ENCODE assay signal across 9 mouse cellular contexts in genomic region chr8:84728474-84728873, GRCm38 (mm10). TPM values are rescaled to one million over a fixed set of nuclear protein-coding genes. Genes with fewer than 3 reads are reported as not detected.
DNase-seq lines count a peak whose midpoint lies in the region; ATAC-seq lines count a peak whose summit lies in the region.
"Had no signal": no experiment of that assay in that cellular context is flagged by ENCODE, and none has a peak within 500 bp of the region (broad histone marks: within the 10 kb centered on the region; RNA-seq: fewer than 3 reads in every experiment).

No protein-coding gene starts in this region.

- peaks cover 96% of the 10 kb centered on the region for H3K4me1 ChIP-seq in heart, embryonic 10.5 days
- H3K4me1 ChIP-seq in neural tube, embryonic 12.5 days, result peaks cover 76% of the 10 kb centered on the region
- peaks cover 69% of the 10 kb centered on the region for H3K4me1 ChIP-seq in limb, embryonic 10.5 days
- H3K4me1 ChIP-seq in neural tube, embryonic 13.5 days (replicated peaks), result peaks cover 98% of the 10 kb centered on the region

- H3K9me3 ChIP-seq in heart, embryonic 10.5 days, result no peaks in the 10 kb centered on the region
- no peaks in the 10 kb centered on the region for H3K9me3 ChIP-seq in neural tube, embryonic 12.5 days
- H3K9me3 ChIP-seq in limb, embryonic 10.5 days (replicated peaks), result no peaks in the 10 kb centered on the region
- H3K9me3 ChIP-seq in neural tube, embryonic 13.5 days, result no peaks in the 10 kb centered on the region

- peak; percentile 77 for ATAC-seq in neural tube, embryonic 12.5 days (ENCODE audit: low FRiP score, low read depth)
- ATAC-seq in neural tube, embryonic 13.5 days (ENCODE audit: low read depth), result peak; percentile 77
- ATAC-seq: CD4-positive, CD25-positive, alpha-beta regulatory T cell, adult 4 months had no signal

- H3K4me2 ChIP-seq in neural tube, embryonic 12.5 days (replicated peaks), result peak overlapping the region; percentile 1; the same call in 1 of the 2 replicates
- H3K4me2 ChIP-seq in neural tube, embryonic 13.5 days, result 0 out of 2 replicates have a peak overlapping the region, but pooled peaks have one; percentile 1

- WGBS in heart, embryonic 10.5 days, result 80% methylated on average over 3 of the region's 3 CpGs
- WGBS in neural tube, embryonic 12.5 days, result 59% methylated on average over 3 of the region's 3 CpGs
- WGBS in limb, embryonic 10.5 days, result 86% methylated on average over 3 of the region's 3 CpGs
- WGBS in neural tube, embryonic 13.5 days, result 48% methylated on average over 3 of the region's 3 CpGs

- H3K27ac ChIP-seq in heart, embryonic 10.5 days, result peak overlapping the region; percentile 74
- H3K27ac ChIP-seq in neural tube, embryonic 12.5 days, result no peak overlapping the region; the same call in none of the 2 replicates
- H3K27ac ChIP-seq in limb, embryonic 10.5 days, result peak overlapping the region; percentile 47; the same call in 1 of the 2 replicates
- H3K27ac ChIP-seq in neural tube, embryonic 13.5 days (replicated peaks), result peak overlapping the region; percentile 90

- intact Hi-C loops in heart, postnatal 36 days (cut with DNase I), result no loop called here

- DNase-seq in heart, embryonic 10.5 days (ENCODE audit: low spot score), result no peak
- DNase-seq in heart, postnatal 36 days, result no peak
- DNase-seq in neural tube, embryonic 10.5 days (ENCODE audit: extremely low spot score, low spot score), result no peak
- no peak for DNase-seq in limb, embryonic 10.5 days (ENCODE audit: low spot score)
- no peak for DNase-seq in adrenal gland, postnatal 4 days (ENCODE audit: low spot score in 2 of 2)
- DNase-seq in c-Kit-positive CD71-positive TER-119-positive erythroid progenitor cells, embryonic 14.5 days (ENCODE audit: low spot score), result no peak

- H3K36me3 ChIP-seq in heart, embryonic 10.5 days, result no peaks in the 10 kb centered on the region
- peaks cover 6% of the 10 kb centered on the region; the same call in 1 of the 2 replicates for H3K36me3 ChIP-seq in neural tube, embryonic 12.5 days
- peaks cover 12% of the 10 kb centered on the region; the same call in 1 of the 2 replicates for H3K36me3 ChIP-seq in limb, embryonic 10.5 days
- H3K36me3 ChIP-seq in neural tube, embryonic 13.5 days, result peaks cover 25% of the 10 kb centered on the region; the same call in 1 of the 2 replicates

- peaks cover 75% of the 10 kb centered on the region for H3K27me3 ChIP-seq in heart, embryonic 10.5 days (ENCODE audit: insufficient read depth, poor library complexity, severe bottlenecking)
- peaks cover 30% of the 10 kb centered on the region for H3K27me3 ChIP-seq in neural tube, embryonic 12.5 days (replicated peaks)
- H3K27me3 ChIP-seq in limb, embryonic 10.5 days (ENCODE audit: low read depth, poor library complexity, severe bottlenecking), result peaks cover 92% of the 10 kb centered on the region
- peaks cover 14% of the 10 kb centered on the region for H3K27me3 ChIP-seq in neural tube, embryonic 13.5 days

- H3K9ac ChIP-seq in neural tube, embryonic 12.5 days, result no peak overlapping the region
- H3K9ac ChIP-seq in neural tube, embryonic 13.5 days, result no peak overlapping the region

- H3K4me3 ChIP-seq in heart, embryonic 10.5 days, result no peak overlapping the region
- no peak overlapping the region for H3K4me3 ChIP-seq in neural tube, embryonic 12.5 days
- no peak overlapping the region for H3K4me3 ChIP-seq in limb, embryonic 10.5 days
- no peak overlapping the region for H3K4me3 ChIP-seq in neural tube, embryonic 13.5 days

RNA-seq across cellular contexts. Expression of gene G430095P16Rik, which starts 5.7 kb away (rescaled TPM):
- 2.1 and 3.2 TPM in 2 replicates for polyA plus RNA-seq in heart, embryonic 10.5 days (2016; fragmentation: Nextera tagmentation; extraction: Ambion mirVana)
- total RNA-seq in heart, postnatal 36 days (2021), result under 1 TPM in 1 of 2 experiments, not detected in 1; 0.44 TPM
- polyA plus RNA-seq in neural tube, embryonic 12.5 days (2016; fragmentation: Nextera tagmentation; extraction: Ambion mirVana), result 2.5 and 2.6 TPM in 2 replicates
- 3.7 and 8.1 TPM in 2 replicates for polyA plus RNA-seq in limb, embryonic 10.5 days (2016; fragmentation: Nextera tagmentation; extraction: Ambion mirVana)
- polyA plus RNA-seq in neural tube, embryonic 13.5 days (2015; fragmentation: Nextera tagmentation; extraction: Ambion mirVana), result 1.4 and 2.2 TPM in 2 replicates
- 1 to 10 TPM; 1.2 TPM for total RNA-seq in adrenal gland, postnatal 4 days (2021)

RNA-seq across cellular contexts. Expression of gene Lyl1, which starts 27.2 kb away (rescaled TPM):
- polyA plus RNA-seq in heart, embryonic 10.5 days (2016; fragmentation: Nextera tagmentation; extraction: Ambion mirVana), result 18.5 and 19.3 TPM in 2 replicates
- 1 to 10 TPM; 5.4 to 5.7 TPM for total RNA-seq in heart, postnatal 36 days (2021)
- polyA plus RNA-seq in neural tube, embryonic 12.5 days (2016; fragmentation: Nextera tagmentation; extraction: Ambion mirVana), result 4.4 and 4.5 TPM in 2 replicates
- 4.6 and 4.7 TPM in 2 replicates for polyA plus RNA-seq in limb, embryonic 10.5 days (2016; fragmentation: Nextera tagmentation; extraction: Ambion mirVana)
- polyA plus RNA-seq in neural tube, embryonic 13.5 days (2015; fragmentation: Nextera tagmentation; extraction: Ambion mirVana), result 2.8 and 3.6 TPM in 2 replicates
- total RNA-seq in adrenal gland, postnatal 4 days (2021), result 1 to 10 TPM; 6.5 to 7.2 TPM

RNA-seq across cellular contexts. Expression of gene Nacc1, which starts 40.8 kb away (rescaled TPM):
- 22.2 and 25.0 TPM in 2 replicates for polyA plus RNA-seq in heart, embryonic 10.5 days (2016; fragmentation: Nextera tagmentation; extraction: Ambion mirVana)
- 10 to 100 TPM; 27.3 to 30.1 TPM for total RNA-seq in heart, postnatal 36 days (2021)
- 17.2 and 19.2 TPM in 2 replicates for polyA plus RNA-seq in neural tube, embryonic 12.5 days (2016; fragmentation: Nextera tagmentation; extraction: Ambion mirVana)
- 31.7 and 32.0 TPM in 2 replicates for polyA plus RNA-seq in limb, embryonic 10.5 days (2016; fragmentation: Nextera tagmentation; extraction: Ambion mirVana)
- polyA plus RNA-seq in neural tube, embryonic 13.5 days (2015; fragmentation: Nextera tagmentation; extraction: Ambion mirVana), result 14.1 and 15.1 TPM in 2 replicates
- total RNA-seq in adrenal gland, postnatal 4 days (2021), result 10 to 100 TPM; 88.9 to 89.0 TPM

RNA-seq across cellular contexts. Expression of gene Trmt1, which starts 42.4 kb away (rescaled TPM):
- polyA plus RNA-seq in heart, embryonic 10.5 days (2016; fragmentation: Nextera tagmentation; extraction: Ambion mirVana), result 59.8 and 64.6 TPM in 2 replicates
- 10 to 100 TPM; 36.1 to 39.2 TPM for total RNA-seq in heart, postnatal 36 days (2021)
- polyA plus RNA-seq in neural tube, embryonic 12.5 days (2016; fragmentation: Nextera tagmentation; extraction: Ambion mirVana), result 58.5 and 59.1 TPM in 2 replicates
- 71.7 and 79.3 TPM in 2 replicates for polyA plus RNA-seq in limb, embryonic 10.5 days (2016; fragmentation: Nextera tagmentation; extraction: Ambion mirVana)
- polyA plus RNA-seq in neural tube, embryonic 13.5 days (2015; fragmentation: Nextera tagmentation; extraction: Ambion mirVana), result 53.6 and 55.5 TPM in 2 replicates
- 100 to 1,000 TPM; 122 to 124 TPM for total RNA-seq in adrenal gland, postnatal 4 days (2021)
